Mouse (Mus musculus) layer of hippocampus, postnatal 25 days (tissue): ENCODE data around the gene Rbm5. TPM values are rescaled to one million over a fixed set of nuclear protein-coding genes. Genes with fewer than 3 reads are reported as not detected.

Experiments
- DNase-seq, 2 experiments: peaks; one replicate each; pipeline ENCODE4 v3.0.0; 2022; ENCODE audit warnings: mixed read lengths in 2 of 2, low spot score in 1 of 2; ENCODE audit errors: extremely low spot score in 1 of 2
- total RNA-seq, 2 experiments: library from RNA; stranded (reverse); gene quantifications; 2 replicates each; pipeline ENCODE4 v1.2.3; 2021

The Rbm5 gene
- total RNA-seq: 100 to 1,000 TPM; 117 to 159 TPM

DNA sequence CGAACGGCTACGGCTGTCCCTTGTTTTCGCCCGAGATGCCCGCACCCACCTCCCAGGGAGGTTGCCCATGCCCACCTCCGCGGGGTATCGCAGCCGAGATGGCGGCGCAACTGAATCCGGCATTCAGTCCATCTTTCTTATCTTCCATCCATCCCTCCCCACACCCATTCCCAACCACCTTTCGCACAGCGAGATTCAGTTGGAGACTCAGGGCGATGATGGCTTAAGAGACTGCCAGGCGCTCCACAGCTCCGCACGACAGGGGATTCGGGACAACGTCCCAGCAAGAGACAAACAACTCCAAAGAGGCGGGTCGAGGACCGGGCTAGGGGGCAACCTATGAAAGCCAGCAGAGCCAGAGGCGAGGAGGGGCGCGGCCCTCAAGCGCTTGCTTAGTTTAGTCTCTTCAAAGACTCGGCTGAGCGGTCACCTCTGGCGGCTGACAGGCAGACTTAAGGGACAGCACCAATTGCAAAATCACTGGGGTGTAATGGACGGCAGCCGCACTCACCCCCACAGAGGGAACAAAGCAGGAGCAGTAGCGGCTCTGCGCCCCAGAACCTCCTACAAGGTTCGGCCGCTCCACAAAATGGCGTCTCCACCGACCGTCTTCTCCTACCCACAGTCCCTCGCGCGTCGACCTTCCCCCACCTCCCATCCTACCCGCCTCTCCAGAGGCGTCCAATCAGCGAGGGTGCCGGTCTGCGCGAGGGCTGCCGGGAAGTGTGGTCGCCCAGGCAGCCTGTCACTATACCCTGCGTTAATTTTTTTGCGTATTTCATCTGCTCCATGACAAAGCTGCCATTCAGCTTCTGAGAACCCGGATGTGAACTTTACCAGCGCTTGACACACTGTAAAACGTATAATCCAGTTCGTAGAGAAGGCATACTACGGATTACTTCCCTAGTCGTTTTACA is at the start of gene Rbm5:
Gene Rbm5, minus strand, starts transcription at position 623 of the 917 bp plus-strand sequence.
- peak; percentile 79 to 82 for DNase-seq

GRCm38 (mm10) chr9:107812132-107812531 is 41.3 kb upstream of the Rbm5 start:
- DNase-seq: no peak

DNA sequence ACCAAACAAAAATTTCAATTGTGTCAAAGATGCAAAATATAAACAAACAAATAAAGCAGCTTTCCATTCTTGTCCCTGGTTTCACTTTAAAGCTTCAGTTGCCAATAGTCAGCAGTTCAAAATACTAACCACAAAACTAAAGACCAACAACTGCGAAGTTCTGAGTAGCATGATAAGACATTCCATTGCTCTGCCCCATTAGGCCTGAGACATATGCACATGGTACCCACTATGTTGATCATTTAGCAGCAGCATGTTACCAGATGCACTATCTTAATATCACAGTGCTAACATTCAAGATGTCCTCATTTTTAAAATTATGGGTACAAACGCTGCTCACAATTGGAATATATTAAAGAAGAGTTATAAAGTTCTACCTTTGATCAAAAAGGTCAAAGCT is 40.2 kb upstream of the Rbm5 start:
- DNase-seq: no peak

GRCm38 (mm10) chr9:107791714-107792113 is 20.9 kb upstream of the Rbm5 start:
- no peak for DNase-seq

- no peak for DNase-seq
These were observed 11.9 kb upstream of the Rbm5 start for GRCm38 (mm10) chr9:107782536-107783203.

DNA sequence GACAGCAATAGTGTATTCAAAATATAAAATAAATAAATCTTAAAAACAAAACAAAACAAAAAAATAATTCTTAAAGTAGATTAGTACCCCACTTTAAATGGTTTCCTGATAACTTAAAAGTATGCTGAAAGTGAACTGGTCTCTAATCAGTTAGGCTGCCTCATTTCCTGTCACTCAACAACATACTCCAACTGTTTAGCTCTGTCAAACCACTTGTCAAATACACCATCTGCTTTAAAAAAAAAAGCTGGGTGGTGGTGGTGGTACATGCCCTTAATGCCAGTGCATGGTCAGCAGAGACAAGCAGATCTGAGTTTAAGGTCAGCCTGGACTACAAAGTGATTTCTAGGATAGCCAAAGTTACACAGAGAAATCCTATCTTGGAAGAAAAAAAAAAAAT is 6.0 kb upstream of the Rbm5 start:
- no peak for DNase-seq

- DNase-seq: no peak
These were observed 3.6 kb upstream of the Rbm5 start for GRCm38 (mm10) chr9:107774411-107774810.

DNA sequence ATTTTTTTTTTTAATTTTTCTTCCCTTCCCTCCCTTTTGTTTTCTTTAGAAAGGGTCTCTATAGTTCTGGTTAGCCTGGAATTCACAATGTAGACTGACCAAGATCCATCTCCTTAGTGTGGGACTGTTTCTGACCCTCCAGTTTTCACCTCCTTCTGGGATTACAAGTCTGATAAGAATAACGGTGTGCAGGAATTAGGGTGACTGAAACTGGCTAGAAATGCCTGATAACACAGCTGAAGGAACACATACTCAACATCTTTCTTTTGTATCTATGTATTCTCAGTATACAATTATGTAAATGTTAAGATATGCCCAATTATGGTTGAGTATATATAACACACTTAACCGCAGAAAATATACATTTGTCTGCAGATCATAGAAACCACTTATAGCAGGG is 986 bp upstream of the Rbm5 start:
- no peak for DNase-seq

DNA sequence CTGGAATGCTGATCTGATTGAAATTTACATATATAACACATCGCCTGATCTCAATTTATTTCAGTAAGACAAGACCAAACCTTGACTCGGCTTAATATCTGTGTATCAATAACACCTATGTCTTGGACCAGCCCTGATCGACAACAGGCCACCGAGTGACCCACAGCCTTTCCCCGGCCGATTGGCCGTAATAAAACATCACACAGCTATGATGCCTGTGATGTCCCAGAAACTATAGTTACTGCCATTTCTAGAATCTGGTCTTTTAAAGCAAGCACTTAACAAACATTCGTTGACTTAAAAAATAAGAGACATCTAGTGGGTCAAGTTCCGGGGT is 791 bp downstream of the Rbm5 start:
- no peak for DNase-seq

- DNase-seq: no peak
These were observed 1.3 kb downstream of the Rbm5 start for GRCm38 (mm10) chr9:107769445-107770000.

- DNase-seq: no peak
These were observed 1.9 kb downstream of the Rbm5 start for GRCm38 (mm10) chr9:107768851-107769250.

DNA sequence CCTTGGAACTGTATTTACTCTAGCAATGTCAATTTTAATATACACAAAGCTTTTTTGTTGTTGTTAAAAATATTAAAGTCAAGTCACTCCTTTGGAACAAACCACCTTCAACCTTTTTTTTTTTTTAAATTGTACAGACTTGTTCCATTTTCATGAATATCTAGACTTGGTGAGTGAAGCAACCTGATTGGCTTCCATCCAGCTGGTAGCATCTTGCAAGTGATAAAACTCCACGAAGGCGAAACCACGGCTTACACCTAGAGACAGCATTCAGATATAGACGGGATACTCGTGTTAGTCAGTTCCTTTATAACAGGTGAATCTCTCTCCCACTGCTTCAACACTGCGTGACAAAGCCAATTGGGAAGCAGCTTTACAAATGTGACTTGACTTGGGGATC is 11.2 kb downstream of the Rbm5 start:
- DNase-seq: no peak

GRCm38 (mm10) chr9:107750378-107750777 is 20.4 kb downstream of the Rbm5 start:
- no peak for DNase-seq

- no peak for DNase-seq
These were observed 22.7 kb downstream of the Rbm5 start for GRCm38 (mm10) chr9:107748063-107748462.

- DNase-seq: no peak
These were observed 23.5 kb downstream of the Rbm5 start for GRCm38 (mm10) chr9:107747310-107747709.

GRCm38 (mm10) chr9:107746679-107747078 is 24.1 kb downstream of the Rbm5 start:
- no peak for DNase-seq

- DNase-seq: no peak
These were observed 26.7 kb downstream of the Rbm5 start for GRCm38 (mm10) chr9:107744061-107744460.

DNA sequence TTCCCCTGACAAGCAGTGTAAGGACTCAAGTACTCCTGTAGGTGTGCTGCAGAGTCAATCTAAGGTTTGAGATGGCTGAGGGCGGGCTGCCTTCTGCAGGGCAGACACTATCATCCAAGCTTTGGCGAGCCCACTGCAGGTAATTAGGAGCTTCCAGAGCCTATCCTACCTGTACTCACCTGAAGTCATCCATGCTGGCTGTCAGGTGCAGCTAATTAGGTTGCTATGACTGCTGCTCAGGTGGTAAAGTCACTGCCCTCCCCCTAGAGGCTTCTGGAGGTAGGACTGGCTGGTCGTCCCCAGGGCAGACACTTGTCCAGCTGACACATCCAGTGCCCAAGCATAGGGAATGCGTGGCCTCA is 32.0 kb downstream of the Rbm5 start:
- no peak for DNase-seq

DNA sequence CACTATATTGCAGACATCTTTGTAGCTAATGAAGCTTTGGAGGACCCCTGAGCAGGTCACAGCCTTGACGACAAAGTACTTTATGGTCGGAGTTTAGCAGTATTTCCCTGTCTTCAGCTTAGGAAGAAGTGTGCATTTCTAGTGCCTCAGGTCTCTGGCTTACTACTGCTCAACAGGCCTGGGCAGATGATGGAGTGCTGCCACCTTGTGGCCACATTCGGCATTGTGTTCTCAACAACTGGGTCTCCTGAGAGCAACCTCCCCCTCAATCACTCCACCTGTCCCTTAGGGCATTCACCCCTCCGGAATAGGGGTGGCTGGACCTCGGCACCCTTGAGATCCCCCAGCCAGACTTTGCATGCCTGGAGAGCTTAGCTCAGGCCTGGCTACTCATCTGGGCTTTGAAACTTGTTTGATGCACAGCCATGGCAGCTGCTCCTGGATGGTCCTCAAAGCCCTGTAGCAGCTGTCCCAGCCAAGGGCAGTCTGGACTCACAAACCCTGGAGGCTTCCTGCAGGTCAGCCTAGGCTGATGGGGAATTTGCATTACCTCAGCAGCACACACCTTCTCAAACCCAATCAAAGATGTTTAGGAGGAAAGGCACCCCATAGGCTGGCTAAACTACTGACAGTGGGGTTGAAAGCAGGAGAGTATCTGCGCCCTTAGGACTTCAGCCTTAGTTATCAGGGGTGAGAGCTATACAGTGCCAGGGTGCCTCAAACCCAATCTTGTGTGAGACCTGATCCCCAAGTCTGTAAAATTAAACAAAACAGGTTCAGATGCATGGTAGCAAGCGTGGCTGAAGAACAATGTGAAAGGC is 32.6 kb downstream of the Rbm5 start:
- DNase-seq: peak; percentile 95 to 97

DNA sequence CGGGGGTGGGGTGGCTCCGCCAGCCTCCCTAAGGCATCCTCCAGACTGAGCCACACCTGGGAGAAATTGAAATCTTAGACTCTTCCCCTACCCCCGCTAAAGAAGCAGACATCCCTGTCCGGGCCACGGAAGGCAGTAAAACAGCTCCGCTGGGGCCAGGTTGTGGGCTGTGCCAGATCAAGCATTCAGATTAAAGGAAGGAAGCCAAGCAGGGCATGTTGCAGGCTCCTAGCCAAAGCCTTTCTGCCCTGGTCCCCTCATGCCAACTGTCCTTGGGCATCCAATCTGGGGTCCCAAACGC is 34.7 kb downstream of the Rbm5 start:
- DNase-seq: no peak
